22 mouse cellular contexts compared by ENCODE assay signal in the genomic region with DNA sequence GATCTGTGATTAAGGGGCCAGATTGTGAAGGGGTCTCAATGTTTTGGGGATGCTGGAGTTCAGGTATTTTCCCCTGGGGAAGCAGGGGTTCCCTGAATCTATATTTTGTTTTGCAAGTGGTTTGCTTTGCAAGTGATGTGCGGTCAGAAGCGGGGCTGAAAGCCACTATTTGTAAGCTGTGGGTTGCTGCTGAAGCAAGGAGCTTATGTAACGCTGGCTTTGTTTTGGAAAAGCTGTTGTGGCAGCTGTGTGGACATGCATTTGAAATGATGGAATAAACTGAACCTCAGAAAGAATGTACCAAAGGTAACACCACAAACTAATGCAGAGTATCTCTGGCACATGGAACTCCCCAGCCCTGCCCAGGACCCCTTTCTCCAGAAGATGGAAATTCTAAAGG.
DNase-seq lines count a peak whose midpoint lies in the region; ATAC-seq lines count a peak whose summit lies in the region.
"Had no signal": no experiment of that assay in that cellular context is flagged by ENCODE, and none has a peak within 500 bp of the region (broad histone marks: within the 10 kb centered on the region; RNA-seq: fewer than 3 reads in every experiment).

No protein-coding gene starts in this region.

- no peak for DNase-seq in frontal cortex, postnatal 25 days (ENCODE audit: low spot score in 2 of 2)
- peak; percentile 16 for DNase-seq in layer of hippocampus, adult 9-11 months
- no peak for DNase-seq in layer of hippocampus, postnatal 36 days
- peak; percentile 54 for DNase-seq in brain, adult 2 months (ENCODE audit: low read depth, low spot score)
- DNase-seq in ovary, postnatal 36 days (ENCODE audit: low spot score) = no peak
- DNase-seq in kidney, adult 8-10 months = no peak
- DNase-seq: adrenal gland, postnatal 14 days; cerebellum, adult 18-20 months; cerebellum, postnatal 10 days; gastrocnemius, postnatal 25 days; heart, adult 2 months; kidney, adult 11 months; kidney, postnatal 25 days; lung, postnatal 36 days; midbrain, embryonic 14.5 days; retina, postnatal 1 day; spleen, adult 18-20 months; thymus, adult 2 months; thymus, postnatal 36 days had no signal

- ATAC-seq in frontal cortex, adult (ENCODE audit: low TSS enrichment) = peak; percentile 59; the same call in 1 of the 2 replicates
- peak; percentile 49 for ATAC-seq in megakaryocyte progenitor cell, adult 5-6 weeks (replicated peaks; ENCODE audit: poor library complexity)
- ATAC-seq: inflammation-experienced regulatory T-cells, adult 6 months had no signal

Comparison
In these comparisons a context has a peak if more than half of its experiments do, and no peak if none do; other contexts are left out.
1. DNase-seq: peak in layer of hippocampus, adult 9-11 months (single experiment) and brain, adult 2 months (single experiment); none in frontal cortex, postnatal 25 days (0 of 2), layer of hippocampus, postnatal 36 days (0 of 2), ovary, postnatal 36 days (single experiment) and kidney, adult 8-10 months (0 of 2).